Mouse (Mus musculus) lung, adult 2 months (tissue): ENCODE data around the gene R3hdm2. TPM values are rescaled to one million over a fixed set of nuclear protein-coding genes. Genes with fewer than 3 reads are reported as not detected.

Experiments
- DNase-seq: peaks from one replicate; pipeline ENCODE4 v3.0.0; 2022
- H3K4me1 ChIP-seq: fragments of 200-500 bp; 2 replicates; pipeline ENCODE4 v1.6.1; 2011; ENCODE audit warnings: low read length; ENCODE audit not compliant: control insufficient read depth, insufficient read depth
- H3K4me3 ChIP-seq: fragments of 200-500 bp; replicated peaks from 2 replicates; pipeline ENCODE3; 2011; ENCODE audit warnings: low read depth, mild to moderate bottlenecking, control low read depth, low read length; ENCODE audit errors: extremely low read depth
- CTCF ChIP-seq: fragments of 200-500 bp; IDR thresholded peaks from 2 replicates; pipeline ENCODE4 v1.5.1; 2011; ENCODE audit warnings: mild to moderate bottlenecking, low read length, control low read depth; ENCODE audit not compliant: insufficient read depth
- POLR2A ChIP-seq: fragments of 200-500 bp; IDR thresholded peaks from 2 replicates; pipeline ENCODE4 v1.6.1; 2011; ENCODE audit warnings: low read depth, mild to moderate bottlenecking, control low read depth, low read length, borderline replicate concordance; ENCODE audit errors: extremely low read depth
- WGBS: fragments of 180-500 bp; shearing (Covaris S2); methylation state at CpG from one replicate; pipeline ENCODE4 v1.1.7; 2018; 5-methylcytosine and 5-hydroxymethylcytosine counted together
- polyA plus RNA-seq: library from polyadenylated mRNA; depleted of rRNA; stranded (reverse); fragments of >200 nt; gene quantifications from 2 replicates; pipeline ENCODE4 v1.2.3, GENCODE M21; 2012

The R3hdm2 gene
- polyA plus RNA-seq, 1 experiment, result 129 TPM

- peak; percentile 28 for DNase-seq
- WGBS, result 49% methylated on average over 19 of the region's 19 CpGs
- Histone ChIP-seq H3K4me1 (no peaks in the 10 kb centered on the region), H3K4me3 (no peak overlapping the region)
- TF ChIP-seq POLR2A, result no peak
- TF ChIP-seq CTCF, result no peak
Observed at GRCm38 (mm10) chr10:127480833-127481813, 101.0 kb downstream of the R3hdm2 start.

DNA sequence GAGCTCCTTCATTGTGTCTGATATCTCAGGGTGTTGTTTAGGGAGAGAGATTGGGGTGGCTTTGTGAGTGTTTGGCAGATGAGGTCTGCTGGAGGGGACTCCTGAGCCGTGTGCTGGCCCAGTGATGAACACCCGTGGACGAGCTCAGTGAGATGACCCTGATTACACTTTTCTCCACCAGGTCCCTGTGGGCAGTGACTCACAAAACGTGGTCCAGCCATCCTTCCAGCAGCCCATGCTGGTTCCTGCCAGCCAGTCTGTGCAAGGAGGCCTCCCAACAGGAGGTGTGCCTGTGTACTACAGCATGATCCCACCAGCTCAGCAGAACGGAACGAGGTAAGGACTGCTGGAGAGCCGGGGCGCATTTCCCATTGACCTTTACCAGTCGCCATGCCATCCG is 105.1 kb downstream of the R3hdm2 start:
- TF ChIP-seq POLR2A (no peak), CTCF (no peak)
- WGBS, result 84% methylated on average over 10 of the region's 10 CpGs

GRCm38 (mm10) chr10:127488856-127489255 is 108.7 kb downstream of the R3hdm2 start:
- no peak for DNase-seq
- Histone ChIP-seq H3K4me1 (no peaks in the 10 kb centered on the region), H3K4me3 (no peak overlapping the region)
- TF ChIP-seq CTCF (no peak), POLR2A (no peak)
- WGBS, result 79% methylated on average over 7 of the region's 7 CpGs

More for the DNA sequence above, 105.1 kb downstream of the R3hdm2 start:
- DNase-seq, result no peak
- Histone ChIP-seq H3K4me1 (no peaks in the 10 kb centered on the region), H3K4me3 (no peak overlapping the region)

GRCm38 (mm10) chr10:127490160-127491127 is 110.3 kb downstream of the R3hdm2 start:
- no peak for DNase-seq
- TF ChIP-seq POLR2A, result no peak
- no peak for TF ChIP-seq CTCF
- WGBS, result 92% methylated on average over 18 of the region's 18 CpGs
- Histone ChIP-seq H3K4me1 (no peaks in the 10 kb centered on the region), H3K4me3 (no peak overlapping the region)

GRCm38 (mm10) chr10:127491128-127491512 is 111.0 kb downstream of the R3hdm2 start:
- no peaks in the 10 kb centered on the region for H3K4me1 ChIP-seq
- DNase-seq, result no peak
- 80% methylated on average over 8 of the region's 8 CpGs for WGBS
- no peak for TF ChIP-seq CTCF
- no peak for TF ChIP-seq POLR2A
- H3K4me3 ChIP-seq, result no peak overlapping the region

DNA sequence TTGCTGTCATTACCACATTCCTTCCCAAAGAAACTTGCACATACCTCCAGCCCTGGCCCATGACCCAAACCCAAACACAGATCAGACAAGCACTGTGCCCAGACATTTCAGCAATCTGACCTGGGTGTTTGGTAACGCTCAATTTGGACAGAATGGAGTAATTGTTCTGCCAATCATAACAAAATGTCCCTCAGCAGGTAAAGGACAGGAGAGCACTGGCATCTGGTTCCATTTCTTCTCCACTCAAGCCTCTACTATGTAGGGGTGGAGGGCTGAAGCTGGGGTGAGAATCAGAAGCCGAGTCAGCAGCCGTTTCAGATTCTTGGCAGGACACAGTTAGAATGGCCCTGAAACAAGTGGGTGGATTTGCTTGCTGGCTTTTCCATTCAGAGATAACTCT is 112.0 kb downstream of the R3hdm2 start:
- TF ChIP-seq POLR2A, result no peak
- TF ChIP-seq CTCF, result no peak
- Histone ChIP-seq H3K4me3 (no peak overlapping the region), H3K4me1 (no peaks in the 10 kb centered on the region)
- 78% methylated on average over 3 of the region's 3 CpGs for WGBS
- no peak for DNase-seq

- WGBS, result 93% methylated on average over 3 of the region's 3 CpGs
Observed at GRCm38 (mm10) chr10:127496156-127496555, 116.0 kb downstream of the R3hdm2 start.

GRCm38 (mm10) chr10:127499516-127499915 is 119.4 kb downstream of the R3hdm2 start:
- WGBS, result 78% methylated on average over 5 of the region's 5 CpGs
- no peaks in the 10 kb centered on the region for H3K4me1 ChIP-seq
- TF ChIP-seq POLR2A (no peak), CTCF (no peak)
- no peak overlapping the region for H3K4me3 ChIP-seq
- DNase-seq, result no peak

More at GRCm38 (mm10) chr10:127496156-127496555, 116.0 kb downstream of the R3hdm2 start:
- DNase-seq, result no peak
- no peak overlapping the region for H3K4me3 ChIP-seq
- no peaks in the 10 kb centered on the region for H3K4me1 ChIP-seq
- TF ChIP-seq POLR2A (no peak), CTCF (no peak)

DNA sequence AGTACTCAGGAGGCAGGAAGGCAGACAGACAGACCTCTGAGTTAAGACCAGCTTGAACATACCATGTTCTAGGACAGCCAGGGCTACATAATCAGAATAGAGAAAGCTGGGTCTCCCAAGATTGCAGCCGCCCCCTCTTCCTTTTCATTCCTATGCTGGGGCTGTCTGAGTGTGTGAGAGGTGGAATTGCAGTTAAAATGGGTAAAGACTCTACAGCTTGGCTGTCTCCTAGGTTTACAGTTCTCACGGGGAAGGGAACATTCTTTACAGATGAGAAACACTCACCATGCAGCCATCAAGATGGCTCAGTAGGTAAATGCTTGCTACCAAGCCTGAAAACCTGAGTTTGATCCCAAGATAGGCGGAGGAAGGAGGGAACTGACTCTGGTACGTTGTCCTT is 119.9 kb downstream of the R3hdm2 start:
- DNase-seq, result no peak
- WGBS, result 83% methylated on average over 4 of the region's 4 CpGs
- Histone ChIP-seq H3K4me1 (no peaks in the 10 kb centered on the region), H3K4me3 (no peak overlapping the region)
- no peak for TF ChIP-seq CTCF
- no peak for TF ChIP-seq POLR2A
